Mouse (Mus musculus) stomach, embryonic 14.5 days (tissue): Measurements from ENCODE around the gene Gm42791. TPM values are rescaled to one million over a fixed set of nuclear protein-coding genes. Genes with fewer than 3 reads are reported as not detected.
A peak's percentile ranks its signal among the peaks of the same experiment; 100 is the strongest.

Experiments
- ATAC-seq: fragments of 200-750 bp; cut with Nextera tagmentation; 2 replicates; pipeline ENCODE4 v1.8.0; 2017; ENCODE audit warnings: low read depth, moderate TSS enrichment; ENCODE audit not compliant: insufficient number of reproducible peaks, insufficient read depth, low FRiP score
- H3K27ac ChIP-seq: fragments of 300-500 bp; sonication (generic); 2 replicates; pipeline ENCODE4 v1.5.1; 2014; ENCODE audit warnings: mild to moderate bottlenecking, low read length, moderate library complexity, mixed read lengths
- H3K27me3 ChIP-seq: fragments of 300-500 bp; sonication (generic); 2 replicates; pipeline ENCODE4 v1.6.1; 2014; ENCODE audit warnings: low read length, control low read depth, mixed read lengths; ENCODE audit not compliant: control insufficient read depth, insufficient read depth
- H3K36me3 ChIP-seq: fragments of 300-500 bp; sonication (generic); 2 replicates; pipeline ENCODE4 v1.6.1; 2014; ENCODE audit warnings: mild to moderate bottlenecking, control low read depth, low read length, moderate library complexity, mixed read lengths; ENCODE audit not compliant: control insufficient read depth, insufficient read depth
- H3K4me1 ChIP-seq: fragments of 300-500 bp; sonication (generic); 2 replicates; pipeline ENCODE4 v1.6.1; 2014; ENCODE audit warnings: low read length, control low read depth, mixed read lengths; ENCODE audit not compliant: control insufficient read depth, insufficient read depth
- H3K4me2 ChIP-seq: fragments of 300-500 bp; sonication (generic); replicated peaks from 2 replicates; pipeline ENCODE4 v1.6.1; 2014; ENCODE audit warnings: low read depth, low read length, control low read depth
- H3K4me3 ChIP-seq: fragments of 300-500 bp; sonication (generic); 2 replicates; pipeline ENCODE4 v1.5.1; 2014; ENCODE audit warnings: low read depth, low read length, control low read depth
- H3K9ac ChIP-seq: fragments of 300-500 bp; sonication (generic); replicated peaks from 2 replicates; pipeline ENCODE4 v1.6.1; 2014; ENCODE audit warnings: low read depth, mild to moderate bottlenecking, control low read depth, low read length, moderate library complexity, mixed read lengths
- H3K9me3 ChIP-seq: fragments of 300-500 bp; sonication (generic); 2 replicates; pipeline ENCODE4 v1.6.1; 2016; ENCODE audit warnings: low read depth, low read length, control low read depth; ENCODE audit not compliant: control insufficient read depth
- WGBS: fragments of 180-500 bp; shearing (Covaris S2); extraction: QIAGEN DNeasy Blood & Tissue Kit; methylation state at CpG from one replicate; pipeline ENCODE4 v1.1.7; 2014; 5-methylcytosine and 5-hydroxymethylcytosine counted together
- polyA plus RNA-seq: library from polyadenylated mRNA; unstranded; fragments of >200 nt; fragmentation: Nextera tagmentation; extraction: Ambion mirVana; gene quantifications from 2 replicates; pipeline ENCODE4 v1.2.1, GENCODE M21; 2014

Gene Gm42791
- polyA plus RNA-seq, 1 experiment from 2014 or later: not detected

GRCm38 (mm10) chr5:148931301-148931700, 63.6 kb downstream of the Gm42791 start:
- 76% methylated on average over 1 of the region's 1 CpGs for WGBS
- no peak overlapping the region for H3K4me3 ChIP-seq
- peaks cover under 1% of the 10 kb centered on the region; the same call in 1 of the 2 replicates for H3K9me3 ChIP-seq
- peak overlapping the region; percentile 71; the same call in 1 of the 2 replicates for H3K27ac ChIP-seq
- H3K4me2 ChIP-seq: no peak overlapping the region
- H3K9ac ChIP-seq: no peak overlapping the region
- H3K27me3 ChIP-seq: no peaks in the 10 kb centered on the region
- H3K36me3 ChIP-seq: peaks cover 3% of the 10 kb centered on the region; the same call in 1 of the 2 replicates
- ATAC-seq: no peak
- H3K4me1 ChIP-seq: 0 out of 2 replicates have a peak, but pooled peaks cover 10% of the 10 kb centered on the region

DNA sequence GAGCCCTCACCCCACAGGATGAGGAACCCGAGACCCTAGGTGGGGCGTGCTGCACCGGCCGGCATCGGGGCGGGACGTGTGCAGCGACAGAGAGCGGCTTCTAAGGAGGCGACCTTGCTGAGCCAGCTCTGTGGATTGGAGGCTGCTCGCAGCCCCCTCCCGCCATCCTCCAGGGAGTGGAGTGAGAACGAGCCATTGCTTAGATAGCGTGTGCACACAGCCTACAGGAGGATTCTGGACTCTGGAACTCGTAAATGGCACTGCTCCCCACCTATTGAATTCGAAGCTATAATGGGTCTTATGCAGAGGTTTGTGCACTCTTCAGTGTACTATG, 65.9 kb downstream of the Gm42791 start, which contains the start of gene Katnal1:
TSS of gene Katnal1 (minus strand) at position 205 of the 334 bp plus-strand sequence.
- Histone ChIP-seq H3K4me3 (peak within 1 kb of the TSS; percentile 82), H3K36me3 (peaks cover 7% of the 10 kb centered on the region; the same call in 1 of the 2 replicates), H3K4me1 (0 out of 2 replicates have a peak, but pooled peaks cover 7% of the 10 kb centered on the region), H3K27ac (peak within 1 kb of the TSS; percentile 90), H3K27me3 (no peaks in the 10 kb centered on the region), H3K4me2 (peak within 1 kb of the TSS; percentile 67), H3K9ac (peak within 1 kb of the TSS; percentile 66), H3K9me3 (no peaks in the 10 kb centered on the region)
- no peak for ATAC-seq
- 1% methylated on average over 16 of the region's 16 CpGs for WGBS

GRCm38 (mm10) chr5:148928382-148929115, 66.4 kb downstream of the Gm42791 start:
- H3K36me3 ChIP-seq: peaks cover 7% of the 10 kb centered on the region; the same call in 1 of the 2 replicates
- peak overlapping the region; percentile 82 for H3K4me3 ChIP-seq
- peak overlapping the region; percentile 67 for H3K4me2 ChIP-seq
- under 1% methylated on average over 69 of the region's 69 CpGs for WGBS
- H3K27ac ChIP-seq: peak overlapping the region; percentile 90
- no peaks in the 10 kb centered on the region for H3K9me3 ChIP-seq
- peak overlapping the region; percentile 66 for H3K9ac ChIP-seq
- 0 out of 2 replicates have a peak, but pooled peaks cover 9% of the 10 kb centered on the region for H3K4me1 ChIP-seq
- peak; percentile 96 for ATAC-seq
- H3K27me3 ChIP-seq: no peaks in the 10 kb centered on the region

GRCm38 (mm10) chr5:148927717-148928223, 67.2 kb downstream of the Gm42791 start:
- peak overlapping the region; percentile 65; the same call in 1 of the 2 replicates for H3K9ac ChIP-seq
- no peak for ATAC-seq
- 38% methylated on average over 5 of the region's 5 CpGs for WGBS
- no peaks in the 10 kb centered on the region for H3K27me3 ChIP-seq
- peaks cover 7% of the 10 kb centered on the region; the same call in 1 of the 2 replicates for H3K36me3 ChIP-seq
- peak overlapping the region; percentile 90 for H3K27ac ChIP-seq
- H3K4me1 ChIP-seq: 0 out of 2 replicates have a peak, but pooled peaks cover 9% of the 10 kb centered on the region
- peak overlapping the region; percentile 67 for H3K4me2 ChIP-seq
- H3K4me3 ChIP-seq: peak overlapping the region; percentile 82
- no peaks in the 10 kb centered on the region for H3K9me3 ChIP-seq

DNA sequence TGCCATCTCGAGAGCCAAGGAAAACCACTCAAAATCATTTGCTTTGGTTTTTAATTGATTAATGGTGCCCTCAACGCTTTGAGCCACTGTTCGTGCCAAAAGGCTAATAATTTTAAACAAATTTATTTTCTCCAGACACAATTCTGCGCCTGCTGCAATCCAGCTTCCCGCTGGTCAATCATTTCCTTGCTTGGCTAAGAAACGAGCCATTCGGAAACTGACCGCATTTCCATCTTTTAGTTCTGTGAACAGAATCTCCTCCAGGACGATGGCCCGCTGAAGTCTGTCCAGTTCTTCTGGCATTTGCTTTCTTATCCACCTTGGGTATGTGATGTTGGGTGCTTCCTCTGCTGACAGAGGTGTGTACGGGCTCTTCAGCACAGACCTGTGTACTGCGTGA, 70.4 kb downstream of the Gm42791 start:
- Histone ChIP-seq H3K36me3 (peaks cover 11% of the 10 kb centered on the region; the same call in 1 of the 2 replicates), H3K4me2 (no peak overlapping the region), H3K4me3 (no peak overlapping the region), H3K9me3 (no peaks in the 10 kb centered on the region), H3K27me3 (no peaks in the 10 kb centered on the region), H3K4me1 (0 out of 2 replicates have a peak, but pooled peaks cover 6% of the 10 kb centered on the region), H3K9ac (no peak overlapping the region), H3K27ac (no peak overlapping the region)
- WGBS: 69% methylated on average over 12 of the region's 12 CpGs
- ATAC-seq: no peak

DNA sequence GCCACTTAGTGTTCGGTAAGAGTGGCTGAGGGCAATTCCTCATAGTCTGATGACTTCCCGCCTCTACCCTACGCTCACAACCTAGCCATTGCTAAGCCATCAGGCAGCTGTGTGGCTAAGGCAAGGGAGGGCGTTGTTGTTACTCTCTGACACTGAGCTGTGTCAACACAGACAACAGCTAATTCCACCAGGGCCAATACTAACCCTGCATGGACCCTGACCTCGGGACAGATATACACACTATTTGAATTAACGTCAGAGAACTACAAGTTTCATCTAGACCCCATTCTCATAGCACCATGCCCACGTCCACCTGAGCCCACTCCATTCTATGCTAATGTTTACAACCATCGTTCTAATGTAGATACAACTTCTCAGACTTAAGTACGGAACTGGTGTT, 70.9 kb downstream of the Gm42791 start:
- 65% methylated on average over 9 of the region's 9 CpGs for WGBS
- Histone ChIP-seq H3K36me3 (peaks cover 11% of the 10 kb centered on the region; the same call in 1 of the 2 replicates), H3K4me1 (0 out of 2 replicates have a peak, but pooled peaks cover 6% of the 10 kb centered on the region), H3K4me3 (no peak overlapping the region), H3K27me3 (no peaks in the 10 kb centered on the region), H3K27ac (no peak overlapping the region), H3K9ac (no peak overlapping the region), H3K9me3 (no peaks in the 10 kb centered on the region), H3K4me2 (no peak overlapping the region)
- ATAC-seq: no peak

DNA sequence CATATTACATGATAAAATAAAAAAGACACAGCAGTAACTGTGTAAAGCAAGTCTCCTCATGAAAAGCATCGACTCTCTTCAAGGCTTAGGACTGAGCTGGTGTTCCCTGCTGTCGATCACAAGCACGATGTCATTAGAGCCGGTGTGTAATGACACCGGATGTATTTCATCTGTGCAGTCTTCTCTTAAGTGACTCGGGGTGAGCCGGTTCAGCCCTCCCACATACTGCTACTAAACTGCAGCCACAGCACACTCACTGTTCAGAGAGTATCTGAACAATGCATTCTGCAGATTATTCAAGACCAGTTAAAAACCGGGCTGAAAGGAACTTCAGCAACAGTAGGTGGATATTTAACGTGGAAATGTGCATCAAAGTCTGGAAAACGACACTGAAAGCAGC, 71.5 kb downstream of the Gm42791 start:
- ATAC-seq: no peak

GRCm38 (mm10) chr5:148922773-148923172, 72.2 kb downstream of the Gm42791 start:
- H3K4me3 ChIP-seq: no peak overlapping the region
- H3K27me3 ChIP-seq: no peaks in the 10 kb centered on the region
- H3K36me3 ChIP-seq: peaks cover 22% of the 10 kb centered on the region; the same call in 1 of the 2 replicates
- H3K4me2 ChIP-seq: no peak overlapping the region
- no peak overlapping the region for H3K27ac ChIP-seq
- 85% methylated on average over 5 of the region's 5 CpGs for WGBS
- H3K9me3 ChIP-seq: no peaks in the 10 kb centered on the region
- no peak for ATAC-seq
- 0 out of 2 replicates have a peak, but pooled peaks cover 6% of the 10 kb centered on the region for H3K4me1 ChIP-seq
- H3K9ac ChIP-seq: no peak overlapping the region

More for the DNA sequence above, 71.5 kb downstream of the Gm42791 start:
- H3K4me1 ChIP-seq: 0 out of 2 replicates have a peak, but pooled peaks cover 6% of the 10 kb centered on the region
- WGBS: 61% methylated on average over 10 of the region's 10 CpGs
- no peaks in the 10 kb centered on the region for H3K9me3 ChIP-seq
- H3K27me3 ChIP-seq: no peaks in the 10 kb centered on the region
- no peak overlapping the region for H3K4me2 ChIP-seq
- H3K27ac ChIP-seq: no peak overlapping the region
- H3K9ac ChIP-seq: no peak overlapping the region
- peaks cover 16% of the 10 kb centered on the region; the same call in 1 of the 2 replicates for H3K36me3 ChIP-seq
- no peak overlapping the region for H3K4me3 ChIP-seq
